Mouse (Mus musculus) neural tube, embryonic 15.5 days (tissue): ENCODE measurements around the gene Col26a1. TPM values are rescaled to one million over a fixed set of nuclear protein-coding genes. Genes with fewer than 3 reads are reported as not detected.
A peak's percentile ranks its signal among the peaks of the same experiment; 100 is the strongest.

Source experiments
- ATAC-seq: fragments of 200-750 bp; cut with Nextera tagmentation; 2 replicates; pipeline ENCODE4 v1.8.0; 2017; ENCODE audit warnings: mild to moderate bottlenecking, moderate TSS enrichment, moderate library complexity; ENCODE audit not compliant: low FRiP score
- H3K27ac ChIP-seq: fragments of 300-500 bp; sonication (generic); replicated peaks from 2 replicates; pipeline ENCODE4 v1.5.1; 2015; ENCODE audit warnings: mild to moderate bottlenecking, inconsistent platforms
- H3K27me3 ChIP-seq: fragments of 300-500 bp; sonication (generic); replicated peaks from 2 replicates; pipeline ENCODE4 v1.6.1; 2015; ENCODE audit warnings: inconsistent platforms
- H3K36me3 ChIP-seq: fragments of 300-500 bp; sonication (generic); 2 replicates; pipeline ENCODE4 v1.6.1; 2015; ENCODE audit warnings: inconsistent platforms
- H3K4me1 ChIP-seq: fragments of 300-500 bp; sonication (generic); 2 replicates; pipeline ENCODE4 v1.6.1; 2015; ENCODE audit warnings: inconsistent platforms
- H3K4me2 ChIP-seq: fragments of 300-500 bp; sonication (generic); 2 replicates; pipeline ENCODE4 v1.6.1; 2015; ENCODE audit warnings: inconsistent platforms, mild to moderate bottlenecking, moderate library complexity
- H3K4me3 ChIP-seq: fragments of 300-500 bp; sonication (generic); replicated peaks from 2 replicates; pipeline ENCODE4 v1.5.1; 2015; ENCODE audit warnings: mild to moderate bottlenecking, inconsistent platforms
- H3K9ac ChIP-seq: fragments of 300-500 bp; sonication (generic); replicated peaks from 2 replicates; pipeline ENCODE4 v1.6.1; 2015; ENCODE audit warnings: mild to moderate bottlenecking, inconsistent platforms
- H3K9me3 ChIP-seq: fragments of 300-500 bp; sonication (generic); replicated peaks from 2 replicates; pipeline ENCODE4 v1.6.1; 2016; ENCODE audit warnings: inconsistent platforms
- WGBS: fragments of 180-500 bp; shearing (Covaris S2); methylation state at CpG from one replicate; pipeline ENCODE4 v1.1.7; 2015; ENCODE audit warnings: mixed read lengths; 5-methylcytosine and 5-hydroxymethylcytosine counted together
- polyA plus RNA-seq: library from polyadenylated mRNA; unstranded; fragments of >200 nt; fragmentation: Nextera tagmentation; extraction: Ambion mirVana; gene quantifications from 2 replicates; pipeline ENCODE4 v1.2.1, GENCODE M21; 2015

Gene Col26a1
- polyA plus RNA-seq, 1 experiment from 2014 or later = 45.5 TPM

- H3K9ac ChIP-seq = no peak overlapping the region
- no peak overlapping the region for H3K27ac ChIP-seq
- no peak overlapping the region for H3K4me3 ChIP-seq
- 83% methylated on average over 3 of the region's 3 CpGs for WGBS
- H3K36me3 ChIP-seq = no peaks in the 10 kb centered on the region
- H3K4me2 ChIP-seq = no peak overlapping the region
- ATAC-seq = no peak
- H3K27me3 ChIP-seq = no peaks in the 10 kb centered on the region
- H3K9me3 ChIP-seq = no peaks in the 10 kb centered on the region
- H3K4me1 ChIP-seq = no peaks in the 10 kb centered on the region
Observed at GRCm38 (mm10) chr5:136833053-136833452, 50.0 kb downstream of the Col26a1 start.

DNA sequence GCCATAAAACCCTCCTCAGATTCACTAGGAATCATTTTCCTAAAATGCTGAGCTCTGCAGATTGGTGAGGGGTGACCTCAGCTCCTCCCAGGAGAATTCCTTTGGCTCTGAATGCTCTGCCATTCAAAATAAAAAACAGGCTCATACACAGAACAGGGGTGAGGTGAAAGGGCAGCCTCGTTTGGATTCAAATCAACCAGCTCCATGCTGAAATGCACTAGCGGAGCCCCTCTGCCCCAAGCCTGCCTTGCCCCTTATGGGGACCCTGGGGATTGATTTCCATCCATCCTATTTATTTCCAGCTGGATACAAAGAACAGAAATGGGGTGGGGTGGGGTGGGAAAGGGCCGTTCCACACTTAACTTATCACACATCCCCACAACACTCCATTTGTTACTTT, 52.9 kb downstream of the Col26a1 start:
- Histone ChIP-seq H3K27ac (no peak overlapping the region), H3K4me1 (no peaks in the 10 kb centered on the region), H3K4me3 (no peak overlapping the region), H3K9me3 (no peaks in the 10 kb centered on the region), H3K9ac (no peak overlapping the region), H3K4me2 (no peak overlapping the region), H3K27me3 (no peaks in the 10 kb centered on the region), H3K36me3 (no peaks in the 10 kb centered on the region)
- WGBS = 74% methylated on average over 3 of the region's 3 CpGs
- no peak for ATAC-seq

DNA sequence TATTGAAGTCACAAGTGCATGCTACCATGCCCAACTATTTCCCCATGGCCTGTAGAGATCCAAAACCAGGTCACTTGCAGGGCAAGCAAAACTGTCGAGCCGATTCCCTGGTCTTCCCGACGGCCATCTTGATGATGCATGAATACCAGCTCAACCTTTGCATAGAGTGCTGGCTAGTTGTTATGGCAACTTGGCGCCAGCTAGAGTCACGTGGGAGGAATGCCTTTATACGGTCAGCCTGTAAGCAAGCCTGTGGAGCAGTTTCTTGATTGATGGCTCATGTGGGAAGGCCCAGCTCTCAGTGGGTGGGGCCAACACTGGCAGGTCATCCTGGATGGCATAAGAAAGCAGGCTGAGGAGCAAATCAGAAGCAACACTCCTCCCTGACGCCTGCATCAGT, 61.0 kb downstream of the Col26a1 start:
- Histone ChIP-seq H3K4me1 (no peaks in the 10 kb centered on the region), H3K4me2 (no peak overlapping the region), H3K27me3 (no peaks in the 10 kb centered on the region), H3K4me3 (no peak overlapping the region), H3K36me3 (no peaks in the 10 kb centered on the region), H3K9me3 (no peaks in the 10 kb centered on the region), H3K9ac (no peak overlapping the region), H3K27ac (no peak overlapping the region)
- ATAC-seq = no peak
- 76% methylated on average over 8 of the region's 8 CpGs for WGBS

GRCm38 (mm10) chr5:136820911-136821310, 62.1 kb downstream of the Col26a1 start:
- H3K4me2 ChIP-seq = no peak overlapping the region
- no peaks in the 10 kb centered on the region for H3K4me1 ChIP-seq
- H3K27ac ChIP-seq = no peak overlapping the region
- whole genome bisulfite sequencing = 85% methylated on average over 2 of the region's 2 CpGs
- no peak for ATAC-seq
- H3K9ac ChIP-seq = no peak overlapping the region
- no peaks in the 10 kb centered on the region for H3K36me3 ChIP-seq
- no peaks in the 10 kb centered on the region for H3K9me3 ChIP-seq
- no peak overlapping the region for H3K4me3 ChIP-seq
- no peaks in the 10 kb centered on the region for H3K27me3 ChIP-seq

DNA sequence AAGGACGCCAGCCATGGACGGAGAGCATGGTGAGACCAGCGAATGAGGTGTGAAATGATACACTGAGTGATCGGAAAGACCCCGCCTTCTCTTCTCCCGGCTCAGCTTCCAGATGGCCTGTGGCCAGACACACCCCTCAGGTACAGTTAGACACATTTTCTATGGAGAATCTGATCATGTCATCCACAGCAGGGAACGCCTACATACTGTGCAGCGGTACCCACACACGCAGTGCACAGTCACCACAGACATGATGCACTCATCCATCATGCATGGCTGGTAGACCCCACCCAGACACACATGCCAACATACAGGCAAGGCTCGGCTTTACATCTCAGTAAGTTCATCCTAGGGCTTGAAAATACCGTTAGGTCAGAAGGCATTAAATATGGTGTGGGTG, 63.3 kb downstream of the Col26a1 start:
- no peak overlapping the region for H3K9ac ChIP-seq
- ATAC-seq = no peak
- H3K36me3 ChIP-seq = no peaks in the 10 kb centered on the region
- no peaks in the 10 kb centered on the region for H3K9me3 ChIP-seq
- WGBS = 80% methylated on average over 11 of the region's 11 CpGs
- no peaks in the 10 kb centered on the region for H3K4me1 ChIP-seq
- no peak overlapping the region for H3K4me3 ChIP-seq
- H3K27me3 ChIP-seq = no peaks in the 10 kb centered on the region
- H3K4me2 ChIP-seq = no peak overlapping the region
- no peak overlapping the region for H3K27ac ChIP-seq

- 62% methylated on average over 30 of the region's 30 CpGs for WGBS
- no peak for ATAC-seq
- Histone ChIP-seq H3K4me3 (no peak overlapping the region), H3K27ac (no peak overlapping the region; the same call in 1 of the 2 replicates), H3K36me3 (no peaks in the 10 kb centered on the region), H3K9ac (no peak overlapping the region), H3K27me3 (no peaks in the 10 kb centered on the region), H3K4me1 (peaks cover 8% of the 10 kb centered on the region; the same call in 1 of the 2 replicates), H3K4me2 (peak overlapping the region; percentile 34), H3K9me3 (no peaks in the 10 kb centered on the region)
Observed at GRCm38 (mm10) chr5:136810539-136811374, 72.3 kb downstream of the Col26a1 start.

GRCm38 (mm10) chr5:136806379-136807056, 76.5 kb downstream of the Col26a1 start:
- ATAC-seq = no peak
- H3K27ac ChIP-seq = no peak overlapping the region
- 66% methylated on average over 16 of the region's 16 CpGs for WGBS
- peaks cover 25% of the 10 kb centered on the region for H3K4me1 ChIP-seq
- H3K4me3 ChIP-seq = no peak overlapping the region
- no peaks in the 10 kb centered on the region for H3K27me3 ChIP-seq
- H3K9me3 ChIP-seq = no peaks in the 10 kb centered on the region
- no peak overlapping the region for H3K9ac ChIP-seq
- H3K36me3 ChIP-seq = no peaks in the 10 kb centered on the region
- no peak overlapping the region for H3K4me2 ChIP-seq

DNA sequence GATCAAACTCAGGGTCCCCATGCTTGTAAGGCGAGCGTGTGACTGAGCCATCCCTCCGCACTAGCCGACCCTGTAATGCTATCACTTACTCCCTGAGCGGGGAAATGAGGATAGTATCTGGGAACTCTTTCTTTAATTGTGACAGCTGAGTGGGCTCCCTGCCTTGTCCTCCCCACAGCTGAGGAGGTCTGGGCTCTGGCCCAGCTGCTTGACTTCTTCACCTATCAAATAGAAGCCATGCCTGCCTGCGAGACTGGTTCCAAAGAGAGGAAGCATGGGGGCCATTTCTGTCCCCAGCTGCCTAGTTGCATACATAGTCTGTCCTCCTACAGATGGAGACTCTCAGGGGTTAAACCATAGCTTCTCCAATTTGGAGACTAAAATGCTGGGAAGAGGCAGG, 78.0 kb downstream of the Col26a1 start:
- no peaks in the 10 kb centered on the region for H3K27me3 ChIP-seq
- no peaks in the 10 kb centered on the region for H3K9me3 ChIP-seq
- no peak overlapping the region for H3K4me3 ChIP-seq
- WGBS = 74% methylated on average over 6 of the region's 6 CpGs
- no peak overlapping the region for H3K9ac ChIP-seq
- H3K27ac ChIP-seq = no peak overlapping the region
- no peak overlapping the region for H3K4me2 ChIP-seq
- no peaks in the 10 kb centered on the region for H3K36me3 ChIP-seq
- ATAC-seq = no peak
- H3K4me1 ChIP-seq = peaks cover 17% of the 10 kb centered on the region

GRCm38 (mm10) chr5:136804246-136804645, 78.8 kb downstream of the Col26a1 start:
- Histone ChIP-seq H3K27ac (no peak overlapping the region), H3K4me2 (no peak overlapping the region), H3K27me3 (no peaks in the 10 kb centered on the region), H3K36me3 (no peaks in the 10 kb centered on the region), H3K9me3 (no peaks in the 10 kb centered on the region), H3K9ac (no peak overlapping the region), H3K4me1 (peaks cover 17% of the 10 kb centered on the region), H3K4me3 (no peak overlapping the region)
- WGBS = 18% methylated on average over 1 of the region's 1 CpGs
- no peak for ATAC-seq

DNA sequence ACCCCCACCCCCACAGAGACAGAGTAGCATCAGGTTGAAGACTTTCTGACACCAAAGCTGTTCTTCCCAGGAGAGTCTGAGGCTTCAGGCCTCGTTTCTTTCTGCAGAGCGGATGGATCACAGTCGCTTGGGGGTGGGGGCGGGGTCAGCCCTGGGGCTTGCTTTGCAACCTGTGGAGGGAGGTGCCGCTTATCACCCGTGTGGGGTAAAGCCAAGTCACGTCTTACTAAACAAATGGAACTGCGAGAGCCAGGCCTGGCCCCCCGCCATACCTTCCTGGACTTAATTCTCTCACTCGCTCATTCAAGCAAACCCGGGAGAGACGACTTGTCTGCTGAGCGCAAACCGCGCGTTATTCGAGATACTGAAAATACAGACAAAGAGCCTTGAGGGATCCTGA, 80.3 kb downstream of the Col26a1 start:
- H3K27me3 ChIP-seq = no peaks in the 10 kb centered on the region
- peak overlapping the region; percentile 9 for H3K4me3 ChIP-seq
- 4% methylated on average over 17 of the region's 17 CpGs for WGBS
- peak overlapping the region; percentile 49 for H3K4me2 ChIP-seq
- H3K4me1 ChIP-seq = peaks cover 21% of the 10 kb centered on the region
- no peaks in the 10 kb centered on the region for H3K9me3 ChIP-seq
- ATAC-seq = no peak
- H3K36me3 ChIP-seq = no peaks in the 10 kb centered on the region
- peak overlapping the region; percentile 61 for H3K27ac ChIP-seq
- H3K9ac ChIP-seq = peak overlapping the region; percentile 10; the same call in 1 of the 2 replicates

DNA sequence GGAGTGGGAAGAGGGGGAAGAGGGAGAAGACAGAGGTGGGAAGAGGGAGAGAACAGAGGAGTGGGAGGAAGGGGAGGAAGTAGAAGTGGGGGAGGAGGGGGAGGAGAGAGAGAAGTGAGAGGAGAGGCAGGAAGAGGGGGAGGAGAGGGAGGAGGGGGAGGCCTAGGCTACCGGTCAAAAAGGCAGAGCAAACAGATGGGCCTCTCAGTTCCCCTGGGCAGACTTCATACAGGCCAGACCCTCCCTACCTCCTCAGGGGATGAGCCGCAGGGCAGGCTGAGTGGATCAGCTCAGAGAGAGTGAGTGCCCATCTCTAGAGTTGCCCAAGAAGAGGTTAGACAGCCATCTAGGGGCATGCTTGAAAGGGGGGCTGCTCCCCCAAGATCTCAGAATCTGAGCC, 86.1 kb downstream of the Col26a1 start:
- Histone ChIP-seq H3K4me1 (0 out of 2 replicates have a peak, but pooled peaks cover 4% of the 10 kb centered on the region), H3K27ac (no peak overlapping the region), H3K4me2 (no peak overlapping the region), H3K9ac (no peak overlapping the region), H3K36me3 (no peaks in the 10 kb centered on the region), H3K9me3 (no peaks in the 10 kb centered on the region), H3K4me3 (no peak overlapping the region), H3K27me3 (no peaks in the 10 kb centered on the region)
- ATAC-seq = no peak
- 30% methylated on average over 2 of the region's 2 CpGs for WGBS

GRCm38 (mm10) chr5:136793807-136794206, 89.2 kb downstream of the Col26a1 start:
- Histone ChIP-seq H3K4me2 (no peak overlapping the region), H3K4me3 (no peak overlapping the region), H3K27me3 (no peaks in the 10 kb centered on the region), H3K9me3 (no peaks in the 10 kb centered on the region), H3K4me1 (peaks cover 3% of the 10 kb centered on the region), H3K27ac (no peak overlapping the region), H3K36me3 (no peaks in the 10 kb centered on the region), H3K9ac (no peak overlapping the region)
- ATAC-seq = no peak
- 91% methylated on average over 15 of the region's 15 CpGs for WGBS
